Mouse (Mus musculus) urinary bladder, postnatal 10 days (tissue): Measurements from ENCODE around the gene Gm10203.
"Not testable (repeated sequence)": the region's sequence is repeated elsewhere in the genome, so short reads cannot be mapped to it uniquely, and the experiment has no call there.

Source experiments
- DNase-seq: peaks from one replicate; pipeline ENCODE4 v3.0.0; 2022; ENCODE audit warnings: low spot score

The Gm10203 gene

GRCm38 (mm10) chr6:149135631-149136030 lies 5.7 kb downstream of the Gm10203 start:
- DNase-seq = no peak

DNA sequence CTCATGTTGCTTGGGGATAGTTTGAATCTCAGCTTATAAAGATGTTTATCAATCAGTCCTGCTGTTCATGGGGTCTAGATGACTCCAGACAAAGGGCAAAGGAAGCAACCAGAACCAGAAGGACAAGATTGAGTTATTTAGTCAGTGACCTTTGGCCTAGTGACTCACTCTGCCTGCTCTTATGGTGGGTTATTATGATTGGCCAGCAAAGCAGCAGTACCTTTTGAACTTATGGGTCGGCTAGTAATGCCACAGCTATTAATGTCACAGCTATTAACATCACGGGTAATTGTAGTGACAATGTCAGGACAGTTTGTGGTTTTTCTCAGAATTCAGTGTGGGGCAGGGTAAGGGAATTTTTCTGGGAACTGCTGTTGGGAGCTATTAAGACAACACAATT lies 8.0 kb downstream of the Gm10203 start:
- no peak for DNase-seq

- DNase-seq = no peak
Observed at GRCm38 (mm10) chr6:149139011-149139410, 9.0 kb downstream of the Gm10203 start.

DNA sequence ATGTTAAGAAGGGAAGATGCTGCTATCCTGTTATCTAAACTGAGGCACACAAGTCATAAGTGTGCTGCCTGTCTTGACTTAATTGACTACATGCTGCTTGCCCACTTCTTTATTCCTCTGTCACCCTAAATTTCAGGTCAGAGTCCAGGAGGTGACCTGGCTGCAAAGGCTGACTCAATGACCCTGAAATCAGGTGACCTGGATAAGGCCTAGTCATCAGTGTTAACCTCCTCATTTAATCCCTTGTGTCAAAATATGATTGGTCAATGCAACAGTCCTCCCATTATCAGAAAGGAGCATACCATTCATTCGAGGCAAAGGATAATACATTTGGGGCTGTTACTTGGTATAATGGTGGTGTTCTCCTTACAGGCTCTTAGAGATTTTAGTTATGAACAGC lies 9.5 kb downstream of the Gm10203 start, which contains the start of gene Etfbkmt:
TSS of gene Etfbkmt (plus strand) at position 379 of the 400 bp plus-strand sequence.
- DNase-seq = no peak

DNA sequence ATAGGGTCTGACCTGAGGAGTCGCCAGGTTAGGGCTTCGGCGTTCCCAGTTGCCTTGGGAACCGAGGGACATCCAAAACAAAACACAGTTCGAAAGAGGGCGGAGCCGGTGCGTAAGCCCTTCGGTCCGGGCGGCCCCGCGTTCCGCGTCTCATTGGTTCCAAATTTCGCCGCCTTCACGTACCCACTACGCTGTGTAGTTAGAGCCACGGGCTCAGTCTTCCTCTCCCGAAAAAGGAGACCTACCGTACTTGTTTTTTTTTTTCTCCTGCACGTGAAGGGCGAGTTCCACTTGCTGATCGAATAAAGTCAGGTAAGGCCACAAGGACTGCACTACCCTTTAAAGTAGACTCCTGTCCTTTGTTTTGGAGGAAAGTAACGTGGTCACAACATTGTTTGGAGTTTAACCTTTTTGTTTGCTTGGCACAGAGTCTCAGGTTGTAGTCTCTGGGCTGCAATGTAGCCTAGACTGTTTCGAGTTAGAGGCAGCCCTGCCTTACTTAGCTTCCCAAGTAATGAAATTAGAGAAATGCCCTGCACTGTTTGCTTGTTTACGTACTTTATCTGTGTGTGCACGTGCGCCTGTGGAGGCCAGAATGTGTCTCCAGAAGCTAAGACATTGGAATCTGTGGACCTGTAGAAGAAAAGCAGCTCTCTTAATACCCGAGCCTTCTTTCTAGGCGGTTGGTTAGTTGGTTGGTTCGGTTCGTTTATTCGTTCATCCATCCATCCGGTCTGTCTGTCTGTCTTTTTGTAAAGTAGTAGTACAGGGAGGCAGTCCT lies 11.6 kb downstream of the Gm10203 start:
- peak; percentile 21 for DNase-seq

- no peak for DNase-seq
Observed at GRCm38 (mm10) chr6:149145143-149145542, 15.2 kb downstream of the Gm10203 start.

DNA sequence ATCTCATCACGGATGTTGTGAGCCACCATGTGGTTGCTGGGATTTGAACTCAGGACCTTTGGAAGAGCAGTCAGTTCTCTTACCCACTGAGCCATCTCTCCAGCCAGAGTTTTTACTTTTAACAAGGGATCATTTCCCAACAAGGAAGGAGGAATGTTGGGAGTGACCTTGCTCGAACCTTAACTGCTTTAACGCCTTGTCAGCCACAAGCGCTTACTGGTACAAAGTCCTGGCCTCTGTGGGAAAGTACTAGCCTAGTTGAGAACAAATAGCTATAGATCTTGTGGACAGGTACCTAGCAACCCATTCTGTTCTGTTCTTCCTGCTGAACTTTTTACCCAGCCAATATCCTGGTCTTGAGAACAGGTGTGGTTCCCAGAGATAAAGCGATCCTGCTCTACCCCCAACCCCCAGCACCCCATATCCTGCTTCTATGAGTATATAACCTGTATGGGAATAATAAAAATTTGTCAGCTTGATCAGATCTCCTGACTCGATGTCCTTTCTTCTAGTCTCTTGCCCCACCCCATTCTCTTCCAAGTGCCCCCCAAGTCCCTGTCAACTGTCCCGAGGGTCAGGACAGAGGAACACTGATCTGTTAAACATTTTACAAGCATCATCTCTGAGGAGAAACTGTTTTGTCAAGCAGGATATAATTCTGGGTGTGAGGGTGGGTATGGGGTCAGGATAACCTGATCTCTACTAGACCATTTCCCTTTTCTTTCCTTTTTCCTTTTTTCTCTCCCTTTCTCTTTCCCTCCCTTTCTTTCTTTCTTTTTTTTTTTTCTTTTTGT lies 18.7 kb downstream of the Gm10203 start:
- DNase-seq = no peak

DNA sequence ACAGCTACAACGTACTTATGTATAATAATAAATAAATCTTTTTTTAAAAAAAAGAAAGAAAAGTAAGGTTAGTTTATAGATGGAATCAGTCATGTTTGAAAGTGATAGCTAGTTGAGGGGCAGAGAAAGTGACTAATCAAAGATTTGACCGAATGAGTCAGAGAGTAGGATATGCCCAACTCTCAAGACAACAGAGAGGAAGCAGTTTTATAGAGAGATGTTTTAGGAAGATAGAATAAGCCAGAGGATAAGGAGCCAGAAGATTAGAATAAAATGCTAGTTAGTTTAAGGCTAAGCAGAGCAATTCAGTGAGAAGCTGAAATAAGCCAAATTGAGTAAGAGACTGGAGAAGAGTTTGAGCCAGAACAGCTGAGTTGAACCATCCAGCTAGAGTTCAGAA lies 22.1 kb downstream of the Gm10203 start:
- DNase-seq = no peak

GRCm38 (mm10) chr6:149153473-149154115 lies 23.6 kb downstream of the Gm10203 start:
- no peak for DNase-seq

- DNase-seq = no peak
Observed at GRCm38 (mm10) chr6:149154116-149155030, 24.4 kb downstream of the Gm10203 start.

- DNase-seq = no peak
Observed at GRCm38 (mm10) chr6:149155031-149155841, 25.3 kb downstream of the Gm10203 start.

DNA sequence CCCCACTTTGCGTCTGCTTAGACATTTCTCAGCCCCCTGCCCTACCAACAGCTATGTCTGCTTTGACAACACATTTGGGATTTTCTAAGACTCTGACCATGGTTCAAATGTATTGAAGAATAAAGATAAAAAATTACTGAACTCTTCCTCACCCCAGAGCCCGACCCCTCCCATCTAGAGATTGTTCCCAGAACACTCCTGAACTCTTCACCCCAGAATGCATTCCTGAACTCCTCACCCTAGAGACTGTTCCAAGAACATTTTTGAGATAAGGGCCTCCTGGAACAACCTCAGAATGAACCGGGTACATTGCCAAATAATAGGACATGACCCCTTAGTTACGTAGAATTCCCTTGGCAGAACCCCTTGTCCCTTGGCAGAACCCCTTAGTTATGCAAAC lies 37.1 kb downstream of the Gm10203 start:
- DNase-seq = not testable (repeated sequence)

- DNase-seq = no peak
Observed at GRCm38 (mm10) chr6:149167672-149168071, 37.7 kb downstream of the Gm10203 start.

DNA sequence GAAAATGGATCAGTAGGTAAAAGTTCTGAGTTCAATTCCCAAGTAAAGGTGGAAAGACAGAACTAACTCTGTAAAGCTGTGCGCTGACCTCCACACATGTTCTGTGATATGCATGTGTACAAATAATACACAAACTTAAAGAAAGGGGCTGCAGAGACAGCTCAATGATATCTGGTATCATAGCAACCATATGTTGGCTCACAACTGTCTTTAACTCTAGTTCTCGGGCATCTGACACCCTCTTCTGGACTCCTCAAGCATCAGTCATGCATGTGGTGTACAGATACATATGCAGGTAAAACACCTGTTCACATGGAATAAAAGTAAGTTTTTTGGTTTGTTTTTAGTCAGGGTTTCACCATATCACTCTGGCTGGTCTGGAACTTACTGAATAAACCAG lies 38.5 kb downstream of the Gm10203 start:
- no peak for DNase-seq

DNA sequence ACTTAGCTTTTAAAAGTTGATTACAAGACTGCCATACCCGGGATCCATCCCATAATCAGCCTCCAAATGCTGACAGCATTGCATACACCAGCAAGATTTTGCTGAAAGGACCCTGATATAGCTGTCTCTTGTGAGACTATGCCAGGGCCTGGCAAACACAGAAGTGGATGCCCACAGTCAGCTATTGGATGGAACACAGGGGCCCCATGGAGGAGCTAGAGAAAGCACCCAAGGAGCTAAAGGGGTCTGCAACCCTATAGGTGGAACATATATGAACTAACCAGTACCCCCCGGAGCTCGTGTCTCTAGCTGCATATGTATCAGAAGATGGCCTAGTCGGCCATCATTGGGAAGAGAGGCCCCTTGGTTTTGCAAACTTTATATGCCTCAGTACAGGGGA lies 40.0 kb downstream of the Gm10203 start:
- not testable (repeated sequence) for DNase-seq

DNA sequence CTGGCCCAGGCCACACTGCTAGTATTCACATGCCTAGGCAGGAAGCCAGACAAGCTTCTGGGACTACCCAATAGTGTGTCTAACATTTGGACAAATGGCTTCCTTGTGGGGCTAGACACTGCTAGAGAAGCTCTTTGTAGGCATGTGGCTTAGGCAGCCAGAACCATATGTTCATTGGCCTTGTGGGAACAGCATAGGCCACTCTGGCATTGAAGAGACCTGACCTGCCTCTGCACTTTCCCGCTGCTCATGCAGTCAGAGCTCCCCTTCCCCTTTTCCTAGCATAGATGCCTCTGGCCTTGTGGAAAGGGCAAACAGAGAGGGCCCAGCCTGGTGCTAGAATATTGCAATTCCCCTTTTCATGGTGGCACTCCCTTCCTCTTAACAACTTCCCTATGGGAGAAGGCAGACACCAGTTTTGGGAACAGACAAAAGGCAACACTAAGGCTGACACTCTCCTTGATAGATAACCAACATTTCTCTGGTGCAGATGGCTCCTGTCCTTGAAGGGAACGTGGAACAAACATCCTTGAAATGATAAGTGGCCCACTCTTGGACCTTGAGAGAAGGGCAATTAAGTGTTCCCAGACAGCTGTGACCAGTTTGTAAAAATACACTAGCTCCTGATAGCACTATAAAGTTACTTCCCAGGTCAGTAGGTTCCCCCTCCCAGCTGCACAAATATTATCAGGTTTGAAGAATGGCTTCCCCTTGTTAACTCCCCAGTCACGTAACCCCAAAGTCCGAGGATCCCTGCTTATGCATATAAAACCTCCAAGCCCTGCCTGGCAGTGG lies 44.1 kb downstream of the Gm10203 start:
- no peak for DNase-seq

DNA sequence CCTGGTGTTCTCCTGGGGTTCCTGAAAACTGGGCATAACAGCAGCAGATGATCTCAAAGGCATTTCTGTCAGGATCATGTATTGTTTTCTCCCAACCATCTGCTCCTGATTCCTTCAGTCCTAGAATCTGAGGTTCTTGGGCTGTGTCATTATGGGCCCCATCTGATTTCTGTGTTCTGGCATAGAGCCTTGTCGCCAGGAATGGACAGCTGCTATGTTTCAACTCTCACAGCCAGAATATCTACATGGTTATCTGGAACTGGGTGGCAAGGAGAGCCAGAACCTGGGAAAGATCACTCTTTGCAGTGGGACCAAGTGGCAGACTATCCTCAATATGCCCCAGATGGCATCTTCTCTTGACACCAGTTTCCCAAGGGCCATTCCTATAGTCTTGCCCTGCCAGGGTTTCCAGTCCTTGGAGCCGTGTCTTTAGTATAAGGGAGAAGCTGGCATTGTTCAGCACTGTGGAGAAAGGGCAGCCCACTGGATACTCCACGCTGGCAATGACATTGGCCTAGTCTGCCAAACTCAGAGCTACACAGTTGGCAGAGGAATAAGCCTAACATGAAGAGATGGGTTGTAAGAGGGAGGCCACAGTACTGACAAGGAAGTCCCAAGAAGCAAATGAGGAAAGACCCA lies 45.1 kb downstream of the Gm10203 start:
- DNase-seq = no peak

DNA sequence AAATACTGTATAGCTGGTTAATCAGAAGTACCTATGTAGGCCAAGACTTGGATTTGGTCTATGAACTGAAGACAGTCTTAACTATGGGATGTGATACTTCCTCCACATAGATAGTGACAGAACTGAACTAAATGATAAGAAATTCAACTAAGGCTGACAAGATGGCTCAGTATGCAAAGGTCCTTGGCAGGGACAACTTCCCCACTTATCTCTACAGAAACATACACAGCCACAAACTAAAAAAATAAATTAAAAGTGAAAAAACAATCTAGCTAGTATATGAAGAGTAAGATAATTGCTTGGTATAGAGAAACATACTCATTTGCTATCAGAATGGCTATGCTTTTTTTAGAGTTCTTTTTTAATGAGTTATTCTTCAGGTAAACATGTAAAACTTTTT lies 49.1 kb downstream of the Gm10203 start:
- DNase-seq = no peak
